Mouse (Mus musculus) T-helper 17 cell (primary cell): Measurements from ENCODE around the gene Asb3.

Experiments used
- in situ Hi-C, 2 experiments: fragments of 300-600 bp; cut with MboI, MseI; formaldehyde crosslinking; loops; 1 replicate in 1 of 2; 2 replicates in 1 of 2; pipeline ENCODE4 v1.15.1; 2025; ENCODE audit warnings: high pct_unique_total_duplicates in 2 of 2

Gene Asb3

DNA sequence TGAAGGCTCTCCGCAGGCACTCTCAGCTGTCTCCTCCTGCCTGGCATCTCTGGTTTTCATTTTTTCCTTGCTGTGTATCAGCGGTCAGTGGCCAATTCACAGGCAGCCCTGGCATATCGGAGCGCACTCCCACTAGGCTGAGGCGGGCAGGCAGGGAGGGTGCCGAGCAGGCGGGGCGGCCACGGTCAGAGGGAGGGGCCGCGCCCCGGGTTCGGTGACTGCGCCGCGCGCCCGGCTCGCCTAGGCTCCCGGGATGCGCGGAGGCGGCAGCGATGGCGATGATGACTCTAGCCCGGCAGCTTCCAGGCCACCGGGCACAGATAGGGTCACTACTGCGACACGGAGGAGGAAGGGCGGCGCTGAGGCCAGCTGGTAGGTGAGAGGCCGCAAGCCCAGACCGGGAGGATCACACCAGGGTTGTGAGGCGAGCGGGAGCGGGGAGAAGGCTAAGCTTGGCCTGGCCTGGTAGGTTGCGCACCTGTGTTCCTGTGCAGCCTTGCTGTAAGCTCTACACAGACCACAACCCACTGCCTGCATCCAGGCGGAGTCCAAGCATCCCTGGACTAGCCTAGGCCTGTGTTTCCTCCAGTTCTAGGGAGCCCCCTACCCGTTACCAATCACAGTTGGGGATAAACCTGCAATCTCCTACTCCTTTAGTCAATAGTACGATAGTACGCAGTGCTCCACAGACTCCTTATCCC lies at the start of gene Asb3, which contains the start of gene Gpr75:
Gene Asb3, plus strand, starts transcription at position 246 of the 701 bp plus-strand sequence.
Gene Gpr75, plus strand, starts transcription at position 188 of the 701 bp plus-strand sequence.
- in situ Hi-C loops = no loop called here

DNA sequence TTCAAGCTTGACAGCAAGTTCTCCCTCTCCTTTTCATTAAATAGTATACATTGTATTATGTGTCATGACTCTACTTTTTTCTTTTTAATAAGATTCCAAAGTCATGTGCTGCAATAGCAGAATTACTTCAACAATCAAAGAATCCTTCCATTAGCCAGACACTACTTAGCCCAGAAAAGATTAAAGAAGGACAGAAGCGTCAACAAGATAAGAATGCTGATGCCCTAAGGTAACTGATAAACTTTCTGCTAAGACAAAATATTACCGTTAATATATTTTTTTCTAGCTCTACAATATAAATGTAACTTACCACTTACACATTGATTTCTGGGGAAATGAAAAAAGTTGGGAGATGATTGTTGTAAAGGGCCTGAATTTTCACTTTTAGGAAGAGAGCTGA lies 46.4 kb upstream of the Asb3 start:
- in situ Hi-C loops = no loop called here

DNA sequence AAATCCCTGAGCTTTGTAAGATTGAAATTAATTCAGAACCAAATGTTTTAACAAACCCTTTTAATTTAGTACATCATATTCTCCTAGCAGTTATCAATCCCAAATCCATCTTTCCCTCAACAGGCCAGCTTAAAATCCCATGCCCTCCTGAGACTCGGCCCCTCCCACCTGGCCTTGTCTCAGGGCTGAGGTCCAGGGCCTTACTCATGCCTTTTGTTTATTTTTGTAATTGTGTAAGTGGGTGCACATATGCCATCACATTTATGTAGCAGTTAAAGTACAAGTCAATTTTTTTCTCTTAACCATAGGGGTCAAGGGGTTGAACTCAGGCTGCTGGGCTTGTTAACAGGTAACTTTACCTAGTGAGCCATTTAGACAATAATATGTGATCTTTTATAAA lies 40.9 kb upstream of the Asb3 start:
- in situ Hi-C loops = no loop called here

DNA sequence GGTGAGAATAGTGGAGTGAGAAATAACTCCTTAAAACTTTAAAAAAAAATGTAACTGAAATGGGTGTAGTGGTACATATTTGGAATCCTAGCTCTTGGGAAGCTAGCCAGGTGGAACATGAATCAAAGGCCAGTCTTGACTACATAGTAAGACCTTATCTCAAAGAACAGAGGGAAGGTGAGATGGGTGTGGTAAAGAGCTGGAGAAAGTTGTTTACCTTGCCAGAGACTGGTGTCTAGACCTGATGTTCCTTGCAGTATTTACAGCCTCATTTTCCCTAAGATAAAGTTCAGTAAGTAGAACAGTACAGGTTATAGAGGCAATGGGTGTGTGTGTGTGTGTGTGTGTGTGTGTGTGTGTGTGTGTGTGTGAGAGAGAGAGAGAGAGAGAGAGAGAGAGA lies 12.8 kb upstream of the Asb3 start:
- in situ Hi-C loops = no loop called here

DNA sequence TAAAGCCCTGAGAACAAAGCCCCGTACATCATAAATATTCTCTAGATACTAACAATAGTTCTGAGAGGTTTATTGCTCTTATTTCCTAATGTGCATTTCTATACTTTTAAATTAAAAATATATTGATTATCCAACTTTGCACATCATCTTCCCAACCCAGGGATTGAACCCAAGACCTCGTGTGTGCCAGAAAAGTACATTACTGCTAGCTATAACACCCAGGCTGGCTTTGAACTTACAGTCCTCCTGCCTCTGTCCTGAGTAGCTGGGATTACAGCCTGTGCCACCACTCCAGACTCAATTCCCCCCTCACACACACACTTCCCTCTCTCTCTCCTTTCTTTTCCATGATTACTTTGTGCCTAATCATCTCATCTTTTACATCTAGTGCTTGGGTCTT lies 2.9 kb downstream of the Asb3 start:
- in situ Hi-C loops = no loop called here

DNA sequence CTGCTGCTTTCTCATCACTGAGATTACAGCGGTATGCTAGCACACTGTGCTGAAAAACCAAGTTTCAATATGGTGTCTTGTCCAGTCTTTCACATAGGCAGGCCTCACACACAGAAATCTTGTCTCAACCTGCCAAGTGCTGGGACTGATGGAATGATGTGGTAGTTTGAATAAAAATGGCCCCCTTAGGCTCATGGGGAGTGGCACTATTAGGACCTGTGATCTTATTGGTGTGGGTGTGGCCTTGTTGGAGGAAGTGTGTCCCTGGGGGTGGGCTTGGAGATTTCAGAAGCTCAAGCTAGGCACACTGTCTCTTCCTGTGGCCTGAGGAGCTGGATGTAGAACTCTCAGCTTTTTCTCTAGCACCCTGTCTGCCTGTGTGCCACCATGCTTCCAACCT lies 11.0 kb downstream of the Asb3 start:
- in situ Hi-C loops = no loop called here

DNA sequence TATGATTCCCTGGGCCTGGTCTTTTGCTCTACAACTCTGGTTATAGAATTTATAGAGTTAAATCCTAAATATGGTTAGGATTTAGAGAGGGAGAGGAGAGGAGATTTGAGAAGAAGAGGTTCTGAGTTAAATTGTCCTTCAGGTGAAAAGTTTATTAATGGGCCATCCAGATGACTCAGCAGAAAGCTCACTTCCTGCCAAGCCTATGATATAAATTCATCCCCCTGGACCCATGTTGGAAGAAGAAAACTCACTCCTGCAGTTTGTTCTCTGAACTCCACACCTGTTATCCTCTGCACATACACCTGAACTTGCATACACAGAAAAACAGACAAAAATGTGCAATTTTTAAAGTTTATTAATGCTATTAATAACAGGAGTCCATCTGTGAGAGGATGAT lies 14.1 kb downstream of the Asb3 start:
- in situ Hi-C loops = no loop called here

DNA sequence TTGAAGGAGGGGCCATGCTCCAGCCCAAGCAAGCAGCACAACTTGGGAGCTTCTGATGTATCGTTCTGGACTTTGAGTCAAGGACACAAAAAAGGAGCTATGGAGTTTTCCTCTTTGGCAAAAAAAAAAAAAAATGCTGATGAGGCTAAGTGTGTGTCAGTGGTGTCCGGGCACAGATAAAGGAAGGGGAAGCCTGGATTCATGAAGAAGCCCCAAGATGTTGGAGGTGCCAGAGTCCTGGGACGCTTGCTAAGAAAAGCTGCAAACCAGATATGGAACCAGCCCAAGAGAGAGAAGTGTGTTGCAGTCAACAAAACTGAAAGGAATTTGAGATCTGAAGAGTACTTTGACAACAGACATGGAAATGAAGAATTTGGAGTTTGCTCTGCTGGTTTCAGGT lies 27.1 kb downstream of the Asb3 start:
- in situ Hi-C loops = no loop called here

DNA sequence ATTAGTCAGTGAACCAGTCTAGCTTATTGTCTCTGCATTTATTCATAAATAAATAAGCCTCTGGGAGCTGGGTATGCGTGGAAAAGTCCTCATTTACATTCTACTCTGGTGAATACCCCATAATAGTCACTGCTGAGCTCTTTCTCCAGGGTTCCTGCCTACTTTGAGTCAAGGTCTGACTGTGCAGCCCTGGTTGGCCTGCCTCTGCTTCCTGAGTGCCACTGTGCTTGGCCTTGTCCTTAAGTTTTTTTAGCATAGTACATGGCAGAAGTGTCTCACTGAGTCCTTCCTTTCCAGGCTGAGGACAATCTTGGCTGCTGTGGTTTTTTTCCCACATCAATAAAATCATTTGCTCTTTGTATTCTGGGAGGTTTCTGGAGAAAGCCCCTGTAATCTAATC lies 35.4 kb downstream of the Asb3 start:
- in situ Hi-C loops = no loop called here

DNA sequence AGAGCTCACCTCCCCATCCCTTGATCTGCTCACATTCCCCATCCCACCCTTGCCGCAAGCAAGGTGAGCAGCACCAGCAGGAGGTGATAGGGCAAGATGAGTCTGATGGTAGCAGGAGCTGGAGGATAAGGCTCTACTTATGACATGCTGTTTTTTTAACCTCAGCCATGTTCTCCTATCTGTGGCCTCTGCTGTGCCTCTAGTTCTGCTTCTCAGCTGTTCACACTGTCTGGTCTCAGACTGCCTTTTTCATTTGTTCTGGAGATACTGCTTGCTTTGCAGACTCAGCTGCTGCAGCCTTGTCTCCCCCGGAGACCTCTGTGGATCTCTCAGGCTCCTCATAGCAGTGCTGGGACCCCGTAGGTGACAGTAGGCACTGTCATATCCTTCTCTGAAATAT lies 38.1 kb downstream of the Asb3 start:
- in situ Hi-C loops = no loop called here

DNA sequence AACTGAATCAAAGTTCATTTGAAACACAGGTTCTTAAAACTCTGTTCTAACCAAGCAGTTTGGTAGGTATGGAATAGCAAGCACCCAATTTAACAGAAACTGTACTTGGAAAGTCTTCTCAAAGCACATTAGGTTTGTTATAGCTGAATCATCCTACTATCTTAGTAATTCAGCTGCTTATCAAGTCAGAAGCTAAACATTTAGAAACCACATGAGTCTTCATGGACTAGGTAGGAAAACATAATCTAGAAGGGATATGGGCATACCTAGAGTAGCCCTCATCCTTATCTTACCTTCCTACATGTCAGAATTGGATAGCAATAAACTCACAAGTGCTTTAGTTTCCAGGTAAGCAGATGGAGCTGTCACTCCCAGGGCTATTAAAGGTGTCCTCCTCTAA lies 42.9 kb downstream of the Asb3 start:
- in situ Hi-C loops = no loop called here

DNA sequence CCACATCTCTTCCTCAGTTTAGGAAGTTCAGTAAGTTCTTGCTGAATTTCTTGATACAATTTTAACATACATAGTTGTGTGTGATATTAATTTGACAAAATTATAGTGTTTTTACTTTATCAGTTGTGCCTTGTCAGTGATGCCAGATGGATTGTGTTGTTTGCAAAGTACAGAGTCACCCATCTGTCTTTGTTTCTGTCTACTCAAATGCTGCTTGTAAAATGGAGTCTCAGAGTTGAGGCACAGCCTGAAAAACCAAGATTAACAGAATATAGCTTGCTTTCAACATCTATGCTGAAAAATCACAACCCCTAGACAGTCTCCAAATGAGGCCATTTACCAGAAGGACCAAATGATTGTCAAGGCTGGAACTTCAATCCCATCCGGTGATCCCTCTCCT lies 43.3 kb downstream of the Asb3 start:
- in situ Hi-C loops = no loop called here

DNA sequence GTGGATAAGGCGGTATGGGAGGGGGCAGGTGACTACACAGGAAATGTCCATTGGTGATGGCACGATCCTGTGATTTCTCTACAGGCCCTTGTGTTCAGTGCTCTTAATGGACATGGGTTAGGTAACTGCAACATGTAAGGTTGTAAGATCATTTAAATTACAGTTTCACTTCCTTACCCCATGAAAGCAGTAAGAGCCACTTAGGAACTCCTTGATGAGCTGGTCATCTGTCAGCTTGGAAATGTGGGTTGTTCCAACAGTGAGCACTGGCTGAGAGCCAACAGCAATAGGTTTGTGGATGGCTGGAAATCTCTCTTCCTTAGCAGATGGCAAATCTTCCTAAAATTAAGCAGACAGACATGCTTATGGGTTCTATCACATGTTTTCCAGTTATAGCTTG lies 58.3 kb downstream of the Asb3 start:
- in situ Hi-C loops = no loop called here

DNA sequence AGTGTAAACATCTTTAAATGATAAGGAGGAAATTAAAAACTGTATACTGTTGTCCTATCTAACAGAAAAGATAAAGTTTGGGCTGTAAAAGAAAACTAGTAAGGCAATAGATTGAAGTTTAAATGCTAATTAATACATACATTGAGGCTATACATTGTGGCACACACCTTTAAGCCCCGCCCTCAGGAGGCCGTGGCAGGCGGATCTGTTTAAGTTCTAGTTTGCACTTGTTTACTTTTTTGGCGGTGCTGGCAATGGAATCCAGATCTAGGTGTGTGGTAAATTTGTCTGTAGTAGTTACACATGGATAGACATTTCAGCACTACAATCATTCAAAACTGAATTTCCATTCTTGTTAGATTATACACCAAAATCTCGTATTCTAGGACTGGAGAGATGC lies 67.6 kb downstream of the Asb3 start:
- in situ Hi-C loops = loop anchor here in 1 of 2 experiments (10.0 kb wide), 1 partner anchor 768 kb away; no protein-coding TSS in a partner anchor

DNA sequence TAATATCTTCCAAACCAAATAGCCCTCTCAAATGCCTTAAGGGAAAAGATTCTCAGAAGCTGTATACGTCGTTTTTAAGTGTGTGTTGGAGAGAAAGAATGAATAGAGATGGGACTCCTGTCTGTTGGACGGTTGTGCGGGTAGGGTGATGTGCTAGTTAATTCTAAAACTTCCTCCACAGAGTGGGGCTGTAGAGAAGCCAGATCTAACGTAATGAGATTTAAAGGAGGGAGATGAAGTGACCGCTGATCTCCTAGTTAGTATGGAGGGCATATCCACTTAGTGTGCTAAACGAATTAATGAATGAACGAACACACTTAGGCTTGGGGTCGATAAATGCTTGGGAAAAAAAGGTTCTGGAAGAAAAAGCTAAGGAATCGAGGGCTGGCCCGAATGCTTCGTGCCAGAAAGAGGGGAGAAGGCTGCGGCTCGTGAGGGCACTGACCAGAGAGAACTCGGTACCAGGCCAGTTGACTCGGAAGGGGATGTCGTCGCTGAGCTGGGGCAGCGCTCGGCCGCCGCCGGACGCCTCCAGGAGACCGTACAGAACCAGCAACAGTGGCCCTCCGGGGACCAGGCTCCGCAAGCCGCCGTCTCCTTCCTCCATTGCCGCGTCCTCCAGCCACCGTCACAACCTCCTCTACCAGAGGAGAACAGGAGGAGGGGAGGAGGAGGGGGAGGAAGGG lies 68.4 kb downstream of the Asb3 start:
- in situ Hi-C loops = loop anchor here in 1 of 2 experiments (10.0 kb wide), 1 partner anchor 769 kb away; no protein-coding TSS in a partner anchor

DNA sequence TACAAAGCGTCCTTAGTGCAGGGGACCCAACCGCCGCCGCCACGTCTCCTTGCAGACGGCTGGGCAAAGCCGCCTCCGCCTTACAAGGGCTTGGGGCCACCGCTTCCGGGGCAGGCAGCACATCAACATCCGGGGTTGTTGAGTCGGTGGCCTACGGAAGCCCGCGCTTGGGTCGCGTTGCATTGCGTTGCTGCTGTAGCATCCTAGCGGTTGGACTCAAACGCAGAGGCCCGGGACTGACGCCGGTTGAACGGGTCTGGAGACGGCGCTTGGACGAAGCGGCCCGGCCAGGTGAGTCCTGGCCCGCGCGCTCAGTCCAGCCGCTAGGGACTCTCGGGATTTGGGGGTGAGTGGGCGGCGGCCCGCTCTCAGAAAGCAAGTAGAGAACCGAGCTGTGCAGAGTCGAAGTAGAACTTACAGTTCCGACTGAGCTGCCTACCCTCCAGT lies 69.1 kb downstream of the Asb3 start, which contains the start of gene Erlec1:
Gene Erlec1, minus strand, starts transcription at position 57 of the 447 bp plus-strand sequence.
- in situ Hi-C loops = loop anchor here in 1 of 2 experiments (10.0 kb wide), 1 partner anchor 770 kb away; no protein-coding TSS in a partner anchor

DNA sequence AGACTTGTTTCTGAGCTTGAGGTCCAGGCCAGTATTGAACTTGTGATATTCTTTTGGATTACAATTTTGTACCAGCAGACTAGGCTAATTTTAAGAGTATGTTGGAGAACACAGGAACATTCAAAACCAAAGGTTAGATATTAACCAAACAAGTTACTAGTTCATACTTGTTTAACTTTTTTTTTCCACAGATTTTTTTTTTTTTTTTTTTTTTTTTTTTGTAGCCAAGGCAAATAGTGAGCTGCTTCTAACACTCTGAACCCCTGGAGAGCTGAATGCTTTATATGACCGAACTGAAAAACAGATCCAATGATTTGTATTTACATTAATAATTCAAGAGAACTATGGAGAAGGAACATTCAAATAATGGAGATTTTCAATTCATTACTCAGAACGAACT lies 100.0 kb downstream of the Asb3 start:
- in situ Hi-C loops = loop anchor here in 1 of 2 experiments (25.0 kb wide), 1 partner anchor 1277 kb away; the partner anchor contains the start of gene Nprl3

DNA sequence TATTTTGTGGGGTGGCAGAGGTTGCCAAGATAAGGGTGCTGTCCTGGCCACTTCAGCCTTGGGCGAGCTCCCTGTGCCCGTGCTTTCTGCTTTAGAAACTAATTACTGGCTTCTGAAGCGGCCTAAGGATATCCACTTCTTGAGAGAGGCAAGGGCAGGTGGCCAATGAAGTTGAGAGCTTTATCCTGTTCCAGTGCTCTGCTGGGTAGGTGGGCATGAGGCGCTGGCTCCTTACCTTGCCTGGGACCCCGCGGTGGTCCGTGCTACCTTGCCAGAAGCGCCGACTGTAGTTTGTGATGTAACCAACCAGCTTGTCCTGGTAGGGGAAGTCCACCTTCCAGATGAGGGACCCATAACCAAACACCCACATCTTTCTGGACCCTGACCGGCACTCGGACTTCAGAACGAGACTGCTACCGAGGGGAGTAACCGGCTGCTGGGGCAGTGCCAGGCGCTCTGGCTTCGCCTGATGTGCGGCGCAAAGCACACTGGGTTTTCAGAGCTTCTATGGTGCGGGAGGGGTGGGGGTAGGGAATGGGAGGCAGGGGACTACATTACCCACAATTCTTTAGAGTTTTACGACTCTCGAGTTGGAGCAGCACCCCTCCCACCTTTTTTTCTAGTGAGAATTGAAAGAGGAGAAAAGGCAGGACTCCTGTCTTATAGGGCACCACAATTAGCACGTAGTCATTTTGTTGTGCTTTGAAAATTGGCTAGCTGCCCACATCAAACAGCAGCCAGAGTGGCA lies 100.8 kb downstream of the Asb3 start, which contains the start of gene Chac2:
Gene Chac2, minus strand, starts transcription at position 474 of the 748 bp plus-strand sequence.
- in situ Hi-C loops = loop anchor here in 1 of 2 experiments (25.0 kb wide), 1 partner anchor 1276 kb away; the partner anchor contains the start of gene Nprl3

DNA sequence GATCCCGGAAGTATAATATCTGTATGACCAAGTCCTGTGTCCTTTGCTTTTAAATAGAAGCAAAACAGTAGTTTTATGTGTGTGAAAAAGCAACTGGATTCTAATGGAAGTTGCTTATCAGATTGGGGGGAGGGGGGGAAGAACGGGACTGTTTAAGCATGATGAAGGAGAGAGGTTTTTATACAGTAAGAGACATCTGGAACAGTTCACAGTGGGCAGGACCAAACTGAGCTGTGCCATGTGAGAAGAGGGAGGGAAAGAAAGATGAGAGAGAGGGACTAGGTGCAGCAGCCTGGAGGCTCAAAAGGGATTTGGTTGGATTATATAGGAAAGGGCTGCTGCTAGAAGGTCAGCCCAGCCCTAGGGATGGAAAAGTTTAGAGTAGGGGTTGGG lies 101.4 kb downstream of the Asb3 start:
- in situ Hi-C loops = loop anchor here in 1 of 2 experiments (25.0 kb wide), 1 partner anchor 1276 kb away; the partner anchor contains the start of gene Nprl3

DNA sequence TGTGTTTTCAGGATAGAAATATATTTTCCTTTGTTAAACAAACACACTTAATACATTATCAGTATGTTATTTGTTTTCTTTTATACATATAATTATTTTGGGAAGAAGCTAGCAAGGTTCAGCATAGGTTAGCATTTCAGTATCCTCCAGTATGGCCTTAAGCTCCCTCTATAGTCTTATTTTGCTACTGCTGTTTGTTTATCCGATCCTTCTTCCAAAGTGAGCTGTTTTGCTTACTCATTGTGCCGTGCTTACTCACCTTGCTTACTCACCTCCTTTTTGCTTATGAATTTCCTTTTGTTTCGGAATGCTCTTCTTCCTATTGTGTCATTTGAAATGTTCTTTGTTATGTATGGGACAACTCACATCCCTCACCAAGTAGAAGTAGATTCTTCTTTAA lies 111.5 kb downstream of the Asb3 start:
- in situ Hi-C loops = loop anchor here in 1 of 2 experiments (25.0 kb wide), 1 partner anchor 1266 kb away; the partner anchor contains the start of gene Nprl3

DNA sequence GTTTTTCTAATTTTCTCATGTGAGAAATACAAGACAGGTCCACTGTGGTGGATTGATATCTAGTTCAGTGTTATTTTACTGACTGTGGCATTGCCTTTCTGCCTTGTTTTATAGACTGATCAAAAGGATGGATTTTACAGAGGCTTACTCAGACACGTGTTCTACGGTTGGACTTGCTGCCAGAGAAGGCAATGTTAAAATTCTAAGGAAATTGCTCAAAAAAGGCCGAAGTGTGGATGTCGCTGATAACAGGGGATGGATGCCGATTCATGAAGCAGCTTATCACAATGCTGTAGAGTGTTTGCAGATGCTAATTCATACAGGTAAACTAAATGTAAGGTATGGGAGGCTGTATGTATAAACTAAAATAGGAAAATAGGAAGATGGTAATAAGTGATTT lies 113.0 kb downstream of the Asb3 start:
- in situ Hi-C loops = loop anchor here in 1 of 2 experiments (25.0 kb wide), 1 partner anchor 1264 kb away; the partner anchor contains the start of gene Nprl3
